Mouse (Mus musculus) neural tube, embryonic 11.5 days (tissue): ENCODE measurements around the gene Tns4. TPM values are rescaled to one million over a fixed set of nuclear protein-coding genes. Genes with fewer than 3 reads are reported as not detected.

Experiments used
- ATAC-seq: fragments of 200-750 bp; cut with Nextera tagmentation; 2 replicates; pipeline ENCODE4 v1.8.0; 2017; ENCODE audit warnings: moderate number of reproducible peaks, mild to moderate bottlenecking, moderate TSS enrichment, moderate library complexity; ENCODE audit not compliant: insufficient read depth, low FRiP score, low TSS enrichment
- DNase-seq: peaks from one replicate; pipeline ENCODE4 v3.0.0-alpha.2; 2015; ENCODE audit warnings: low spot score
- H3K27ac ChIP-seq: fragments of 300-500 bp; sonication (generic); 2 replicates; pipeline ENCODE4 v1.5.1; 2014; ENCODE audit warnings: low read depth, mild to moderate bottlenecking, low read length
- H3K27me3 ChIP-seq: fragments of 300-500 bp; sonication (generic); 2 replicates; pipeline ENCODE4 v1.6.1; 2014; ENCODE audit warnings: mild to moderate bottlenecking, low read length, mixed read lengths; ENCODE audit not compliant: control insufficient read depth, insufficient read depth
- H3K36me3 ChIP-seq: fragments of 300-500 bp; sonication (generic); 2 replicates; pipeline ENCODE4 v1.6.1; 2014; ENCODE audit warnings: mild to moderate bottlenecking, low read length, moderate library complexity, mixed read lengths; ENCODE audit not compliant: control insufficient read depth, insufficient read depth
- H3K4me1 ChIP-seq: fragments of 300-500 bp; sonication (generic); 2 replicates; pipeline ENCODE4 v1.6.1; 2014; ENCODE audit warnings: low read length, mixed read lengths; ENCODE audit not compliant: control insufficient read depth, insufficient read depth
- H3K4me2 ChIP-seq: fragments of 300-500 bp; sonication (generic); 2 replicates; pipeline ENCODE4 v1.6.1; 2014; ENCODE audit warnings: low read depth, mild to moderate bottlenecking, moderate library complexity
- H3K4me3 ChIP-seq: fragments of 300-500 bp; sonication (generic); 2 replicates; pipeline ENCODE4 v1.5.1; 2014; ENCODE audit warnings: low read depth, low read length
- H3K9ac ChIP-seq: fragments of 300-500 bp; sonication (generic); 2 replicates; pipeline ENCODE4 v1.6.1; 2014; ENCODE audit warnings: mild to moderate bottlenecking, low read length
- H3K9me3 ChIP-seq: fragments of 300-500 bp; sonication (generic); 2 replicates; pipeline ENCODE4 v1.6.1; 2016; ENCODE audit warnings: low read length; ENCODE audit not compliant: control insufficient read depth
- WGBS: fragments of 180-500 bp; shearing (Covaris S2); extraction: QIAGEN DNeasy Blood & Tissue Kit; methylation state at CpG from one replicate; pipeline ENCODE4 v1.1.7; 2014; 5-methylcytosine and 5-hydroxymethylcytosine counted together
- polyA plus RNA-seq: library from polyadenylated mRNA; unstranded; fragments of >200 nt; fragmentation: Nextera tagmentation; extraction: Ambion mirVana; gene quantifications from 2 replicates; pipeline ENCODE4 v1.2.1, GENCODE M21; 2014

The Tns4 gene
- polyA plus RNA-seq, 1 experiment from 2014 or later: 0.46 TPM

GRCm38 (mm10) chr11:99055571-99056452 lies 33.3 kb downstream of the Tns4 start:
- no peak overlapping the region for H3K9ac ChIP-seq
- 7% methylated on average over 8 of the region's 8 CpGs for WGBS
- no peak for ATAC-seq
- no peaks in the 10 kb centered on the region; the same call in 1 of the 2 replicates for H3K9me3 ChIP-seq
- no peaks in the 10 kb centered on the region for H3K27me3 ChIP-seq
- peaks cover 8% of the 10 kb centered on the region for H3K36me3 ChIP-seq
- H3K4me3 ChIP-seq: no peak overlapping the region
- 0 out of 2 replicates have a peak overlapping the region, but pooled peaks have one; percentile 14 for H3K27ac ChIP-seq
- no peak overlapping the region for H3K4me2 ChIP-seq
- peaks cover 10% of the 10 kb centered on the region for H3K4me1 ChIP-seq
- no peak for DNase-seq

- H3K27ac ChIP-seq: 0 out of 2 replicates have a peak overlapping the region, but pooled peaks have one; percentile 14
Observed at GRCm38 (mm10) chr11:99055143-99055542, 34.0 kb downstream of the Tns4 start.

GRCm38 (mm10) chr11:99047643-99048042 lies 41.5 kb downstream of the Tns4 start:
- no peak overlapping the region for H3K9ac ChIP-seq
- 57% methylated on average over 2 of the region's 2 CpGs for WGBS
- H3K36me3 ChIP-seq: peaks cover 28% of the 10 kb centered on the region

More at GRCm38 (mm10) chr11:99055143-99055542, 34.0 kb downstream of the Tns4 start:
- H3K4me3 ChIP-seq: no peak overlapping the region
- H3K27me3 ChIP-seq: no peaks in the 10 kb centered on the region
- peaks cover 10% of the 10 kb centered on the region for H3K4me1 ChIP-seq
- H3K36me3 ChIP-seq: peaks cover 10% of the 10 kb centered on the region
- WGBS: 48% methylated on average over 4 of the region's 4 CpGs
- no peak overlapping the region for H3K9ac ChIP-seq
- ATAC-seq: no peak
- no peaks in the 10 kb centered on the region; the same call in 1 of the 2 replicates for H3K9me3 ChIP-seq
- H3K4me2 ChIP-seq: no peak overlapping the region
- DNase-seq: no peak

GRCm38 (mm10) chr11:99047120-99047519 lies 42.0 kb downstream of the Tns4 start:
- Histone ChIP-seq H3K27me3 (no peaks in the 10 kb centered on the region), H3K27ac (0 out of 2 replicates have a peak overlapping the region, but pooled peaks have one; percentile 54), H3K4me1 (peaks cover 14% of the 10 kb centered on the region; the same call in 1 of the 2 replicates), H3K36me3 (peaks cover 28% of the 10 kb centered on the region), H3K9me3 (no peaks in the 10 kb centered on the region), H3K4me2 (no peak overlapping the region), H3K4me3 (no peak overlapping the region), H3K9ac (0 out of 2 replicates have a peak overlapping the region, but pooled peaks have one; percentile 29)
- ATAC-seq (no peak), DNase-seq (no peak)
- WGBS: 55% methylated on average over 5 of the region's 5 CpGs

More at GRCm38 (mm10) chr11:99047643-99048042, 41.5 kb downstream of the Tns4 start:
- H3K9me3 ChIP-seq: no peaks in the 10 kb centered on the region
- 0 out of 2 replicates have a peak overlapping the region, but pooled peaks have one; percentile 54 for H3K27ac ChIP-seq
- ATAC-seq (no peak), DNase-seq (peak; percentile 23)
- H3K4me3 ChIP-seq: no peak overlapping the region
- H3K4me2 ChIP-seq: no peak overlapping the region
- no peaks in the 10 kb centered on the region for H3K27me3 ChIP-seq
- peaks cover 14% of the 10 kb centered on the region; the same call in 1 of the 2 replicates for H3K4me1 ChIP-seq

- H3K9me3 ChIP-seq: no peaks in the 10 kb centered on the region
- ATAC-seq (no peak), DNase-seq (no peak)
- peaks cover 20% of the 10 kb centered on the region for H3K36me3 ChIP-seq
- no peak overlapping the region for H3K27ac ChIP-seq
- no peak overlapping the region for H3K4me3 ChIP-seq
- 90% methylated on average over 12 of the region's 12 CpGs for WGBS
- H3K9ac ChIP-seq: no peak overlapping the region
- peaks cover 21% of the 10 kb centered on the region; the same call in 1 of the 2 replicates for H3K4me1 ChIP-seq
- no peak overlapping the region for H3K4me2 ChIP-seq
- H3K27me3 ChIP-seq: no peaks in the 10 kb centered on the region
Observed at GRCm38 (mm10) chr11:99045159-99045889, 43.8 kb downstream of the Tns4 start.

- Histone ChIP-seq H3K4me1 (peaks cover 21% of the 10 kb centered on the region; the same call in 1 of the 2 replicates), H3K27me3 (no peaks in the 10 kb centered on the region), H3K4me2 (no peak overlapping the region), H3K9ac (no peak overlapping the region), H3K36me3 (peaks cover 16% of the 10 kb centered on the region), H3K9me3 (no peaks in the 10 kb centered on the region), H3K4me3 (no peak overlapping the region), H3K27ac (no peak overlapping the region)
- no peak for DNase-seq
- WGBS: 77% methylated on average over 5 of the region's 5 CpGs
- no peak for ATAC-seq
Observed at GRCm38 (mm10) chr11:99044306-99044705, 44.8 kb downstream of the Tns4 start.

- 87% methylated on average over 6 of the region's 6 CpGs for WGBS
- Histone ChIP-seq H3K9me3 (no peaks in the 10 kb centered on the region), H3K4me2 (peak overlapping the region; percentile 7; the same call in 1 of the 2 replicates), H3K4me1 (peaks cover 21% of the 10 kb centered on the region; the same call in 1 of the 2 replicates), H3K9ac (no peak overlapping the region), H3K36me3 (peaks cover 9% of the 10 kb centered on the region), H3K27me3 (no peaks in the 10 kb centered on the region), H3K27ac (no peak overlapping the region), H3K4me3 (no peak overlapping the region)
- no peak for DNase-seq
- no peak for ATAC-seq
Observed at GRCm38 (mm10) chr11:99043632-99044031, 45.5 kb downstream of the Tns4 start.

GRCm38 (mm10) chr11:99042834-99043431 lies 46.2 kb downstream of the Tns4 start:
- ATAC-seq (no peak), DNase-seq (no peak)
- H3K4me2 ChIP-seq: peak overlapping the region; percentile 74
- H3K9ac ChIP-seq: peak overlapping the region; percentile 20; the same call in 1 of the 2 replicates
- peaks cover 6% of the 10 kb centered on the region; the same call in 1 of the 2 replicates for H3K36me3 ChIP-seq
- 58% methylated on average over 12 of the region's 12 CpGs for WGBS
- peak overlapping the region; percentile 11; the same call in 1 of the 2 replicates for H3K27ac ChIP-seq
- peak overlapping the region; percentile 71 for H3K4me3 ChIP-seq
- H3K27me3 ChIP-seq: no peaks in the 10 kb centered on the region
- no peaks in the 10 kb centered on the region for H3K9me3 ChIP-seq
- peaks cover 21% of the 10 kb centered on the region; the same call in 1 of the 2 replicates for H3K4me1 ChIP-seq
